Mouse (Mus musculus): Measurements from ENCODE around the gene Cox6a1. TPM values are rescaled to one million over a fixed set of nuclear protein-coding genes. Genes with fewer than 3 reads are reported as not detected.

Gene Cox6a1
- polyA plus RNA-seq, 1 experiment = 1,861 TPM

- TF ChIP-seq CEBPB (IDR thresholded peaks at IDR 0.05; ENCODE audit: low read depth) (no peak), MAX (IDR thresholded peaks at IDR 0.05) (no peak), MYOG (IDR thresholded peaks at IDR 0.05; ENCODE audit: control insufficient read depth, extremely low read depth, insufficient read length) (no peak)
- Histone ChIP-seq H3K27me3 (ENCODE audit: control insufficient read depth, insufficient read depth, insufficient read length) (no peaks in the 10 kb centered on the region), H3K79me2 (ENCODE audit: control insufficient read depth, insufficient read depth) (peaks cover 31% of the 10 kb centered on the region), H3K79me3 (ENCODE audit: low read depth) (peaks cover 21% of the 10 kb centered on the region), H3K4me3 (ENCODE audit: insufficient read depth, poor library complexity, severe bottlenecking) (peak overlapping the region; percentile 34), H3K36me3 (ENCODE audit: control insufficient read depth, insufficient read depth) (peaks cover 29% of the 10 kb centered on the region), H3ac (ENCODE audit: control insufficient read depth, insufficient read length, low read depth) (peak overlapping the region; percentile 56)
Observed at GRCm38 (mm10) chr5:115301615-115302014, 47.2 kb downstream of the Cox6a1 start.

GRCm38 (mm10) chr5:115300792-115301614 lies 47.8 kb downstream of the Cox6a1 start, which contains the start of gene Dynll1:
TSS of gene Dynll1 (minus strand) at chr5:115300999.
- peaks cover 35% of the 10 kb centered on the region for H3K36me3 ChIP-seq (ENCODE audit: control insufficient read depth, insufficient read depth)
- no peaks in the 10 kb centered on the region for H3K27me3 ChIP-seq (ENCODE audit: control insufficient read depth, insufficient read depth, insufficient read length)
- TF ChIP-seq USF1 (IDR thresholded peaks at IDR 0.05; ENCODE audit: low read depth) = no peak
- TF ChIP-seq MAX (IDR thresholded peaks at IDR 0.05) = peak; percentile 94
- TF ChIP-seq MYOD1 (IDR thresholded peaks at IDR 0.05; ENCODE audit: control insufficient read depth, insufficient read length, low read depth) = peak; percentile 31

GRCm38 (mm10) chr5:115300035-115300744 lies 48.6 kb downstream of the Cox6a1 start:
- Histone ChIP-seq H3K4me3 (ENCODE audit: insufficient read depth, poor library complexity, severe bottlenecking) (peak overlapping the region; percentile 76), H3K79me3 (ENCODE audit: low read depth) (peaks cover 21% of the 10 kb centered on the region), H3ac (ENCODE audit: control insufficient read depth, insufficient read length, low read depth) (peak overlapping the region; percentile 87), H3K27me3 (ENCODE audit: control insufficient read depth, insufficient read depth, insufficient read length) (no peaks in the 10 kb centered on the region), H3K36me3 (ENCODE audit: control insufficient read depth, insufficient read depth) (peaks cover 44% of the 10 kb centered on the region), H3K79me2 (ENCODE audit: control insufficient read depth, insufficient read depth) (peaks cover 31% of the 10 kb centered on the region)
- TF ChIP-seq CTCF (IDR thresholded peaks at IDR 0.05; ENCODE audit: control insufficient read depth, insufficient read depth, insufficient read length) = peak; percentile 3
- no peak for TF ChIP-seq MYOG (IDR thresholded peaks at IDR 0.05; ENCODE audit: control insufficient read depth, extremely low read depth, insufficient read length)
- TF ChIP-seq MAX (IDR thresholded peaks at IDR 0.05) = no peak
- TF ChIP-seq USF1 (IDR thresholded peaks at IDR 0.05; ENCODE audit: low read depth) = no peak
- TF ChIP-seq FOSL1 (IDR thresholded peaks at IDR 0.05; ENCODE audit: insufficient read depth, low read length, poor library complexity, severe bottlenecking) = no peak
- TF ChIP-seq CEBPB (IDR thresholded peaks at IDR 0.05; ENCODE audit: low read depth) = no peak
- TF ChIP-seq MYOD1 (IDR thresholded peaks at IDR 0.05; ENCODE audit: control insufficient read depth, insufficient read length, low read depth) = no peak

More at GRCm38 (mm10) chr5:115300792-115301614, 47.8 kb downstream of the Cox6a1 start, which contains the start of gene Dynll1:
- peak within 1 kb of the TSS; percentile 87 for H3ac ChIP-seq (ENCODE audit: control insufficient read depth, insufficient read length, low read depth)
- H3K4me3 ChIP-seq (ENCODE audit: insufficient read depth, poor library complexity, severe bottlenecking) = peak within 1 kb of the TSS; percentile 76
- H3K79me3 ChIP-seq (ENCODE audit: low read depth) = peaks cover 21% of the 10 kb centered on the region
- H3K79me2 ChIP-seq (ENCODE audit: control insufficient read depth, insufficient read depth) = peaks cover 31% of the 10 kb centered on the region

GRCm38 (mm10) chr5:115296347-115296746 lies 52.4 kb downstream of the Cox6a1 start:
- TF ChIP-seq USF1 (IDR thresholded peaks at IDR 0.05; ENCODE audit: low read depth) (no peak), MAX (IDR thresholded peaks at IDR 0.05) (no peak), CTCF (IDR thresholded peaks at IDR 0.05; ENCODE audit: control insufficient read depth, insufficient read depth, insufficient read length) (no peak), MYOG (IDR thresholded peaks at IDR 0.05; ENCODE audit: control insufficient read depth, extremely low read depth, insufficient read length) (no peak), CEBPB (IDR thresholded peaks at IDR 0.05; ENCODE audit: low read depth) (no peak), FOSL1 (IDR thresholded peaks at IDR 0.05; ENCODE audit: insufficient read depth, low read length, poor library complexity, severe bottlenecking) (no peak), MYOD1 (IDR thresholded peaks at IDR 0.05; ENCODE audit: control insufficient read depth, insufficient read length, low read depth) (no peak)
- Histone ChIP-seq H3K27me3 (ENCODE audit: control insufficient read depth, insufficient read depth, insufficient read length) (no peaks in the 10 kb centered on the region), H3K4me3 (ENCODE audit: insufficient read depth, poor library complexity, severe bottlenecking) (no peak overlapping the region), H3ac (ENCODE audit: control insufficient read depth, insufficient read length, low read depth) (no peak overlapping the region), H3K79me2 (ENCODE audit: control insufficient read depth, insufficient read depth) (peaks cover 31% of the 10 kb centered on the region), H3K36me3 (ENCODE audit: control insufficient read depth, insufficient read depth) (peaks cover 75% of the 10 kb centered on the region), H3K79me3 (ENCODE audit: low read depth) (peaks cover 21% of the 10 kb centered on the region)

Other genes starting within 250 kb of the Cox6a1 start
- gene Acads, start 229.6 kb downstream of the Cox6a1 start, polyA plus RNA-seq (2012; fragmentation: generic; extraction: Trizol) = 56.9 TPM
- gene Unc119b, start 214.0 kb downstream of the Cox6a1 start, polyA plus RNA-seq (2012; fragmentation: generic; extraction: Trizol) = 39.0 TPM
- 120 TPM for gene Mlec, start 190.8 kb downstream of the Cox6a1 start, polyA plus RNA-seq (2012; fragmentation: generic; extraction: Trizol)
- gene Cabp1, start 154.6 kb downstream of the Cox6a1 start, polyA plus RNA-seq (2012; fragmentation: generic; extraction: Trizol) = 0.12 TPM
- gene Pop5, start 113.1 kb downstream of the Cox6a1 start, polyA plus RNA-seq (2012; fragmentation: generic; extraction: Trizol) = 141 TPM
- 194 TPM for gene Rnf10, start 76.1 kb downstream of the Cox6a1 start, polyA plus RNA-seq (2012; fragmentation: generic; extraction: Trizol)
- gene Coq5, start 69.3 kb downstream of the Cox6a1 start, polyA plus RNA-seq (2012; fragmentation: generic; extraction: Trizol) = 27.6 TPM
- gene Dynll1, start 48.0 kb downstream of the Cox6a1 start, polyA plus RNA-seq (2012; fragmentation: generic; extraction: Trizol) = 690 TPM
- gene Srsf9, start 21.8 kb downstream of the Cox6a1 start, polyA plus RNA-seq (2012; fragmentation: generic; extraction: Trizol) = 113 TPM
- gene Gatc, start 7.8 kb downstream of the Cox6a1 start, polyA plus RNA-seq (2012; fragmentation: generic; extraction: Trizol) = 9.3 TPM
- gene Triap1, start 7.8 kb downstream of the Cox6a1 start, polyA plus RNA-seq (2012; fragmentation: generic; extraction: Trizol) = 36.8 TPM
- gene Msi1, start 80.6 kb upstream of the Cox6a1 start, polyA plus RNA-seq (2012; fragmentation: generic; extraction: Trizol) = 0.90 TPM
- not detected for gene Pla2g1b, start 117.3 kb upstream of the Cox6a1 start, polyA plus RNA-seq (2012; fragmentation: generic; extraction: Trizol)
- 9.2 TPM for gene Sirt4, start 135.7 kb upstream of the Cox6a1 start, polyA plus RNA-seq (2012; fragmentation: generic; extraction: Trizol)
- gene Pxn, start 157.7 kb upstream of the Cox6a1 start, polyA plus RNA-seq (2012; fragmentation: generic; extraction: Trizol) = 46.8 TPM
- gene Rplp0, start 210.5 kb upstream of the Cox6a1 start, polyA plus RNA-seq (2012; fragmentation: generic; extraction: Trizol) = 5,791 TPM
- 46.2 TPM for gene Gcn1l1, start 216.3 kb upstream of the Cox6a1 start, polyA plus RNA-seq (2012; fragmentation: generic; extraction: Trizol)